Mouse (Mus musculus) C2C12 (cell line): ENCODE data around the gene Snrnp27.

Experiments used
- CEBPB ChIP-seq: IDR thresholded peaks from one replicate; pipeline ENCODE4 v1.6.1; 2011; ENCODE audit warnings: low read depth, mild to moderate bottlenecking, control low read depth, moderate library complexity
- CTCF ChIP-seq: IDR thresholded peaks from one replicate; pipeline ENCODE4 v1.5.1; 2011; ENCODE audit not compliant: control insufficient read depth, insufficient read depth, insufficient read length
- MYOG ChIP-seq: IDR thresholded peaks from one replicate; pipeline ENCODE4 v1.6.1; 2011; ENCODE audit not compliant: control insufficient read depth, insufficient read length; ENCODE audit errors: extremely low read depth

DNA sequence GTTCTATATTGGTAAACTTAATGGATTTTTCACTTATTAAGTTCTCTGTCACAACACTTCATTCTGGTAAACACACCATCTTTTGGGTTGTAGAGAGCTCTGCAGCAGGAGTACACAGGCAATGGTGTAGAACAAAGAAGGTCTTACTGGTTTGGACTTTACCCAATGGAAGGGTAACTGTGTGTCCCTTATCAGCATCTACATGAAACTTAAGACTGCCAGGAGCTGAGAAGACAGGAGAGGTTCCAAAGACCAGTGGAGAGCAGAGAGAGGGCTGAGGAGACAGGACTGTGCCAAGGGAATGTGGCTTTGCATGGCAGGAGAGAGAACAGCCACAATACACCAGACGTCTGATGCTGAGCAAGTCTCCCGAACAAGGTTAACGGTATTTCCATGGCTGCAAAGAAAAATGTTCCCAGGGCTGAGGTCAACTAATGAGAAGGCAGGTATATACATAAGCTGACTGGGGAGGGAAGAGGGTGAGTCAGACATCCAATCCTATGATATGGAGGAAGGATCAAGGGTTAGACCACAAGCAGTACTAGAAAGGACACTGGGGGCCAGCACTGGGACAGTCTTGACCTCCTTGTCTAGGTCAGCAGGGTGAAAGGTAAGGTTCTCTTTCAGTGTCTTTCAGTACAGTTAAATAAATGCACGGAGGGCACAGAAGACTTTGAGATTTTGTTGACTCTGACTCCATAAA is 23.9 kb upstream of the Snrnp27 start:
- TF ChIP-seq CTCF (no peak), CEBPB (no peak), MYOG (no peak)
